Mouse (Mus musculus) lung, adult 18-20 months (tissue): ENCODE measurements around the gene Tex14.
"Not testable (repeated sequence)": the region's sequence is repeated elsewhere in the genome, so short reads cannot be mapped to it uniquely, and the experiment has no call there.

Experiments used
- DNase-seq, 2 experiments: peaks; one replicate each; pipeline ENCODE4 v3.0.0; 2022; ENCODE audit warnings: mixed read lengths in 2 of 2

Gene Tex14

GRCm38 (mm10) chr11:87448476-87449199 is 43.8 kb downstream of the Tex14 start:
- DNase-seq = peak; percentile 38 to 54

GRCm38 (mm10) chr11:87449200-87449547 is 44.3 kb downstream of the Tex14 start:
- no peak for DNase-seq

DNA sequence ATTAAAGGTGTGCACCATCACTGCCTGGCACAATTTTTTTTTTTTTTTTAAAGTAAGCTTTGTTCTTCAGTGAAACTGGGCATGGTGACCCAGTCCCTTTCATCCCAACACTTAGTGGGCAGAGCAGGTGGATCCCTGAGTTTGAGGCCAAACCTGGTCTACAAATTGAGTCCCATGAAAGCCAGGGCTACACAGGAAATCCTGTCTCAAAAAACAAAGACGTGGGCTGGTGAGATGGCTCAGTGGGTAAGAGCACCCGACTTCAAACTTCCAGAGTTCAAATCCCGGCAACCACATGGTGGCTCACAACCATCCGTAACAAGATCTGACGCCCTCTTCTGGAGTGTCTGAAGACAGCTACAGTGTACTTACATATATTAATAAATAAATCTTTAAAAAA is 45.0 kb downstream of the Tex14 start:
- DNase-seq = not testable (repeated sequence)

DNA sequence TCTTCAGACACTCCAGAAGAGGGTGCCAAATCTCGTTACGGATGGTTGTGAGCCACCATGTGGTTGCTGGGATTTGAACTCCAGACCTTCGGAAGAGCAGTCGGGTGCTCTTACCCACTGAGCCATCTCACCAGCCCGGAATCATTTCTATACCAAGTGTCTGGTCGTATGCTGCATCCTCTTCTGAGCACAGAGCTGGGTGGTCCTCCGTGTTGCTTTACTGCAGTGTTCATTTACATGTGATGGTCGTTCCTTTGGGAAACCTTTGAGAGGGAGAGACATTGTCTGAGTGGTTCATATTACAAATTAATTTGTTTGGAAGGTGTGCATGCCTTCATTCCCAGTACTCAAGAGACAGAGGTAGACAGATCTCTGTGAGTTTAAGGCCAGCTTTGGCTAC is 47.9 kb downstream of the Tex14 start:
- not testable (repeated sequence) for DNase-seq

- peak; percentile 62 to 66 for DNase-seq
These were observed 48.6 kb downstream of the Tex14 start for GRCm38 (mm10) chr11:87453216-87454034.

GRCm38 (mm10) chr11:87454035-87454690 is 49.3 kb downstream of the Tex14 start:
- DNase-seq = no peak

DNA sequence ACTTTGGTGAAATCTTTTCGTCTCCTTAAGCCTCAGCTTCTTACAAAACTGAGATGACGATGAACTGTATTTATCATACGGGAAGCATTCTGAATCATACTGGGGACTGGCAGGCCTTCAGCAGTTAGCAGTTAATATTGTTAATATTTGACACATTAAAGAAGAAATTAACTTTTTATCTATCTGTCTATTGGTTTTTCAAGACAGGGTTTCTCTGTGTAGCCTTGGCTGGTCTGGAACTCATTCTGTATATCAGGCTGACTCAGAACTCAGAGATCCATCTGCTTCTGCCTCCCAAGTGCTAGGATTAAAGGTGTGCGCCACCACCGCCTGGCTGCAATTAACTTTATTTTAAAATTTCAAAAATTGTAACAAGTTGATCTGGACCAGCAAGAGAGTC is 50.7 kb downstream of the Tex14 start:
- no peak for DNase-seq

DNA sequence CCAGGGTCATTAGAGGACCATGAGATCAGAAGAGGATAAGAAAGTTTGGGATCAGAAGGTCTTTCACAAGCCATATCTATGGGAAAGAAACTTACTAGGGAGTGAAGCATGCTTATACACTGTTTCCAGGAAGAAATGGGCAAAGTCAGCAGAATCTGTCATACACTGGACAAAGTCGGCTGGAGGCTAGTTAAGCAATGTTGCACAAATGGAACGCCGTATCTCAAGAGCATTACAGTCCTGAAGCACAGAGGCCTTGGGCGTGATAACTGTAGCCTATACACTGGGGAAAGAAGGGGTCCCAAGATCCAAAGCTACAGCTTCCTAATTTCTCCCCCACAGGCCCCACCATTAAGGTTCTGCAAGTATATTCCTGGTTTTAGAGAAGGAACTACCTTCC is 51.1 kb downstream of the Tex14 start:
- DNase-seq = no peak

DNA sequence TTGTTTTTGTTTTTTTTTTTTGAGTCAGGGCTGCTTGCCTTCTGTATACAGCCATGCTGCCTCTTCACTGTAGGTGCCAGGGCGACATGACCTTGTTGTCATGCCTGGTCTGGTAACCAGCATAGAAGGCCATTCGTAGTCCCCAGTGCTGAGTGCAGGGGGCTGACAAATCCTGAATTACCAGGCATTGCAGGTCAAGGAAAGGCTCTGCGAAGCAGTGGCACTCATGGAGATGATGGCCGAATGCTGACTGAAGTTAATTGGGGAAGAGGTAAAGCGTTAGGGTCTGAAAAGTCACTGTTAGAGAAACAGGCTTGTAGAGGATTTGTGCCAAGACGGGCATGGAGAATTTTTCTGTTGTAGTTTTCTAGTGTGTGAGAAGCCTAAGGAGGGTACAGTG is 55.7 kb downstream of the Tex14 start:
- no peak for DNase-seq

DNA sequence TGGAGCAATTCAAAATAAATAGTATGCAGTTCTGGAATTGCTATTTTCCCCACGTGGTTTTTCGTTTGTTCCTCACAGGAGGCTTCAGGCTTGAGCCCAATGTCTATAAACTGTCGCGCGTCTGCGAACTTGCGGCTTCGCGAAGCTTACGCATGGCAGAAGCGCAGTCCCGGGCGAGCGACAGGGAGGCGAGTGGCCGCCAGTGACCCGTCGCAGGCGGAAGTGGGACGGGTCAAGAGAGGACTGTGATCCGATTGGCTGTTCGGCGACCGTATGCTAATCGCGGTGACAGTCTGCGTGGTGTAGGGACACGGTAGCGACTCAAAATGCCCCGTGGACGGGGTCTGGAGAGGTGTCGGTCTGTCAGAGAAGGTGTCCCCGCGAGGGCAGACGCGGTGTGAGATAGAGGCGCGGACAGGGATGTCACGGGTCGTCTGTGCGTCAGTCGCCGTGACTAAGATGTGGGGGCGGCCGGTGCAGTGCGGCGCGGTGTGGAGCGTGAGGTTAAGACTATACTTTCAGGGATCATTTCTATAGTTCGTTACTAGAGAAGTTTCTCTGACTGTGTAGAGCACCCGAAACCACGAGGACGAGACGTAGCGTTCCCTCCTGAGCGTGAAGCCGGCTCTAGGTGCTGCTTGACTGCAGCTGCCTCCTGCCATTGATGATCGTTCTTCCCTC is 57.1 kb downstream of the Tex14 start:
- peak; percentile 90 to 91 for DNase-seq

DNA sequence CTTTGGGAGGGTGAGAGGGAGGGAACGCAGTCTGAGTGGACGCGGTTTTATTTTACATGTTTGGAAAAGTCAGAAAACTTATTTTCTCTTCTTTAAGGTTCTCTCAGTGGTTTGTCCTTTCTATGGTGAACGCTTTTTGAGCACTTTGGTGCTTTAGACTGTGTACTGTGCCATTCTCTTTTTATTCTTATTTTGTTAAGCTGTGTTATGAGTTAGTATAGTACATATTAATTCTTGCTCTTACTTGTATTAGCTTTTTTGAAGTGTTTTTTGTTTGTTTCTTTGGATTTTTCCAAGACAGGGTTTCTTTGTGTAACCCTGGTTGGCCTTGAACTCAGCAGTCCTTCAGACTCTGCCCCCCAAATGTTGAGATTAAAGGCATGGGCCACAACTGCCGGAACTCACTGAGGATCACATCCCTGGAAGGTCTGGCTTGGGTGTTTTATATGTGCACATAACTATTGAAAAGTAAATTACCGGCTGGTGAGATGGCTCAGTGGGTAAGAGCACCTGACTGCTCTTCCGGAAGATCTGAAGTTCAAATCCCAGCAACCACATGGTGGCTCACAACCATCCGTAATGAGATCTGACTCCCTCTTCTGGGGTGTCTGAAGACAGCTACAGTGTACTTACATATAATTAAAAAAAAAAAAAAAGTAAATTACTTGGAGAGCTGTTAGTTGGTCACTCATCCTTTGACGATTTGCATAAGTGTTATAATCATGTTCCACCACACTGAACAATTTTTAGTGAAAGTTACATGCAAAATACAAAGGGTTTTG is 57.8 kb downstream of the Tex14 start:
- DNase-seq = peak; percentile 49 to 65

- DNase-seq = no peak
These were observed 58.3 kb downstream of the Tex14 start for GRCm38 (mm10) chr11:87463243-87463540.

DNA sequence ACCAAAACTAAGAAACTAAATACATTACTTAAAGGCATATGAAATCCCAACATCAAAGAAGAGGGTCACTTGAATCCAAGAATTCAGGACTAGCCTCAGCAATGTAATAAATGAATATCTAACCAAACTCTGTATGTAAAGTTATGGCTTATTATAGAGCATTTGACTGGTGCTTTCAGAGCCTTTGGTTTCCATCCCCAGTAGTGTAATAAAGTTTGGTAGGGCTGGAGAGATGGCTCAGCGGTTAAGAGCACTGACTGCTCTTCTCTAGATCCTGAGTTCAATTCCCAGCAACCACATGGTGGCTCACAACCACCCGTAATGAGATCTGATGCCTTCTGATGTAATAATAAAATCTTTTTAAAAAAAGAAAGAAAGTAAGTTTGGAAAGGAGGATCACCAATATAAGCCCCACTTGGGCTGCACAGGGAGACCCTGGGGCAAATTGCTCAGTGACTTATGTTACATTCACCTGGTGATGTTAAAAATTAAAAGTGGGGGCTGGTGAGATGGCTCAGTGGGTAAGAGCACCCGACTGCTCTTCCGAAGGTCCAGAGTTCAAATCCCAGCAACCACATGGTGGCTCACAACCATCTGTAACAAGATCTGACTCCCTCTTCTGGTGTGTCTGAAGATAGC is 59.0 kb downstream of the Tex14 start:
- not testable (repeated sequence) for DNase-seq

GRCm38 (mm10) chr11:87465990-87466593 is 61.2 kb downstream of the Tex14 start:
- peak in 1 of 2 experiments; percentile 41 for DNase-seq

DNA sequence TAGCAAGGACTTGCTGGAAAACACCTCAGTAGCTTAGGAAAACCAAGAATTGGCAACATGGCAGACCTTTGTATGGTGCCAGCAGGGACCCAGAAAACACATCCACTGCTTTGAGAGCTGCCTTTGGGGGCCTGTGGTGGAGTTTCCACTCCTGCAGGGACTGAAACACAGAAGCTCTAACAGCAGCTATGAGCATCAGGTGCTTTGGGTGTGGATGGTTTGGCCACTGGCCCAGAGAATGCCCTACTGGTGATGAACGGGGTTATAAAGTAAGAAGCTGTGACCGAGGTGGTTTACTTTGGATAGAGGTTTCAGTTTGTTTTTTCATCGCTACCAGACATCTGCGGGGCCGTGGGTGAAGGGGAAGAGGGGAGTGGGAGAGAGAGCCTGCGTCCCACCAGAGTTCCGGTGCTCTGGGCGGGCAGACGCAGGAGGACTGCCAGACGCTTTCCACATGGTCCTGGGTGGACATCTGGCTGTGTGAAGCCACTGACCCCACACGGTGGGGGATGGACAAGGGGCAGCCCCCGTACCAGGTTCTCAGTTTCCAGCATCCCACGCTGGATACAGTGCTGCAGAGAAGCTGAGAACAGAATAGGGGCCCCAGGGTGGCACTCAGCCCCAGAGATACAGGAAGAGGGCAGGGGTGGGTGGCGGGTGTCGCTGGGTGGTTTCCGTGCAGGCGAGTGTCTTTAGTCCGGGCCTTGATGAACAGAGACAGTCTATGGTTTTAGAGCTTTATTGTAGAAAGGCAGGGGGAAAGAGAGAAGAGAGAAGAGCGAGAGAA is 62.8 kb downstream of the Tex14 start:
- no peak for DNase-seq

- DNase-seq = no peak
These were observed 63.4 kb downstream of the Tex14 start for GRCm38 (mm10) chr11:87468278-87468655.

- DNase-seq = no peak
These were observed 63.9 kb downstream of the Tex14 start for GRCm38 (mm10) chr11:87468706-87469315.

DNA sequence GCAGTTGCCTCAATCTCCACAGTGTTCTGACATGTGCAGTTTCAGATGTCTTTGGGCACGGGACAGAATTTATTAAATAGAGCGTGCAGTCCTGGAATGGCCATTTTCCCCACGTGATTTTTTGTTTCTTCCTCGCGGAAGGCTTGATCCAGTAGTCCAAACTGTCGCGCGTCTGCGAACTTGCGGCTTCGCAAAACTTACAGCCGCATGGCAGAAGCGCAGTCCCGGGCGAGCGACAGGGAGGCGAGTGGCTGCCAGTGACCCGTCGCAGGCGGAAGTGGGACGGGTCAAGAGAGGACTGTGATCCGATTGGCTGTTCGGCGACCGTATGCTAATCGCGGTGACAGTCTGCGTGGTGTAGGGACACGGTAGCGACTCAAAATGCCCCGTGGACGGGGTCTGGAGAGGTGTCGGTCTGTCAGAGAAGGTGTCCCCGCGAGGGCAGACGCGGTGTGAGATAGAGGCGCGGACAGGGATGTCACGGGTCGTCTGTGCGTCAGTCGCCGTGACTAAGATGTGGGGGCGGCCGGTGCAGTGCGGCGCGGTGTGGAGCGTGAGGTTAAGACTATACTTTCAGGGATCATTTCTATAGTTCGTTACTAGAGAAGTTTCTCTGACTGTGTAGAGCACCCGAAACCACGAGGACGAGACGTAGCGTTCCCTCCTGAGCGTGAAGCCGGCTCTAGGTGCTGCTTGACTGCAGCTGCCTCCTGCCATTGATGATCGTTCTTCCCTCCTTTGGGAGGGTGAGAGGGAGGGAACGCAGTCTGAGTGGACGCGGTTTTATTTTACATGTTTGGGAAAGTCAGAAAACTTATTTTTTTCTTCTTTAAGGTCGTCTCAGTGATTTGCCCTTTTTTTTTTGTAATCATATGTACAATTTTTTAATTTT is 66.2 kb downstream of the Tex14 start:
- DNase-seq = peak; percentile 78 to 79

DNA sequence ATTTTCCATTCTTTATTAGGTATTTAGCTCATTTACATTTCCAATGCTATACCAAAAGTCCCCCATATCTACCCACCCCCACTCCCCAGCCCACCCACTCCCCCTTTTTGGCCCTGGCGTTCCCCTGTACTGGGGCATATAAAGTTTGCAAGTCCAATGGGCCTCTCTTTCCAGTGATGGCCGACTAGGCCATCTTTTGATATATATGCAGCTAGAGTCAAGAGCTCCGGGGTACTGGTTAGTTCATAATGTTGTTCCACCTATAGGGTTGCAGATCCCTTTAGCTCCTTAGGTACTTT is 66.8 kb downstream of the Tex14 start:
- not testable (repeated sequence) for DNase-seq
